Mouse (Mus musculus) layer of hippocampus, adult 2 months (tissue): ENCODE measurements around the gene Zfyve16. TPM values are rescaled to one million over a fixed set of nuclear protein-coding genes. Genes with fewer than 3 reads are reported as not detected.

Source experiments
- DNase-seq, 2 experiments: peaks; one replicate each; pipeline ENCODE4 v3.0.0; 2022; ENCODE audit warnings: low spot score in 2 of 2
- H3K27ac ChIP-seq: fragments of 200-600 bp; 2 replicates; pipeline ENCODE4 v1.8.1; 2022
- H3K4me3 ChIP-seq: fragments of 200-600 bp; 2 replicates; pipeline ENCODE4 v1.8.1; 2022; ENCODE audit warnings: mild to moderate bottlenecking
- CTCF ChIP-seq: fragments of 200-600 bp; conservative IDR thresholded peaks from 2 replicates; pipeline ENCODE4 v1.8.1; 2022; ENCODE audit warnings: antibody characterized with exemption, mild to moderate bottlenecking, moderate library complexity
- total RNA-seq, 2 experiments: library from RNA; stranded (reverse); gene quantifications; 2 replicates each; pipeline ENCODE4 v1.2.3; 2021

The Zfyve16 gene
- total RNA-seq, 2 experiments from 2014 or later: 16.9 to 21.0 TPM

- no peak for DNase-seq
- no peak for TF ChIP-seq CTCF
- no peak overlapping the region for H3K4me3 ChIP-seq
- H3K27ac ChIP-seq: no peak overlapping the region
These were observed 92.0 kb downstream of the Zfyve16 start for GRCm38 (mm10) chr13:92438656-92439055.

Other genes starting within 250 kb of the Zfyve16 start
- gene Gm20379, start 224.9 kb downstream of the Zfyve16 start, total RNA-seq: not detected
- 1 to 10 TPM; 1.3 to 1.5 TPM for gene Dhfr, start 176.1 kb downstream of the Zfyve16 start, total RNA-seq
- gene Msh3, start 175.9 kb downstream of the Zfyve16 start, total RNA-seq: 10 to 100 TPM; 24.6 to 27.8 TPM
- gene Ankrd34b, start 105.0 kb downstream of the Zfyve16 start, total RNA-seq: 10 to 100 TPM; 12.7 to 14.0 TPM
- 10 to 100 TPM in 1 of 2 experiments, 1 to 10 TPM in 1; 8.8 to 10.7 TPM for gene Fam151b, start 46.9 kb downstream of the Zfyve16 start, total RNA-seq
- not detected for gene Spz1, start 45.3 kb upstream of the Zfyve16 start, total RNA-seq
- gene Serinc5, start 80.2 kb upstream of the Zfyve16 start, total RNA-seq: 10 to 100 TPM; 67.1 to 72.1 TPM